Mouse (Mus musculus) CH12.LX (cell line): ENCODE measurements around the gene Wdr19. TPM values are rescaled to one million over a fixed set of nuclear protein-coding genes. Genes with fewer than 3 reads are reported as not detected.

Experiments
- DNase-seq: peaks from one replicate; pipeline ENCODE4 v3.0.0-alpha.2; 2013; ENCODE audit errors: extremely low read depth
- H3K27ac ChIP-seq: 2 replicates; pipeline ENCODE4 v1.5.1; 2012; ENCODE audit warnings: low read depth, mild to moderate bottlenecking, control low read depth, moderate library complexity; ENCODE audit not compliant: insufficient read depth
- H3K27me3 ChIP-seq: replicated peaks from 2 replicates; pipeline ENCODE3; 2012; ENCODE audit warnings: inconsistent platforms
- H3K36me3 ChIP-seq, 2 experiments: replicated peaks in 1 of 2; 2 replicates each; pipeline versions ENCODE3 to v1.6.1; 2012; ENCODE audit warnings: inconsistent platforms in 1 of 2, low read length in 1 of 2, mild to moderate bottlenecking in 1 of 2, mixed read lengths in 1 of 2, moderate library complexity in 1 of 2; ENCODE audit not compliant: control insufficient read depth in 1 of 2, insufficient read depth in 1 of 2
- H3K4me1 ChIP-seq, 2 experiments: 2 replicates each; pipeline ENCODE4 v1.6.1; 2012; ENCODE audit warnings: inconsistent platforms in 1 of 2, moderate library complexity in 1 of 2; ENCODE audit not compliant: insufficient read depth in 2 of 2, control insufficient read depth in 1 of 2
- H3K4me2 ChIP-seq: 2 replicates; pipeline ENCODE4 v1.6.1; 2012; ENCODE audit warnings: low read depth, mild to moderate bottlenecking, control low read depth; ENCODE audit not compliant: poor library complexity, insufficient read depth, severe bottlenecking
- H3K4me3 ChIP-seq, 3 experiments: fragments of 150-350 bp in 1 of 3; sonication (generic) in 1 of 3; replicated peaks in 1 of 3; 2 replicates each; pipeline versions ENCODE3 to v1.5.1; 2011 to 2012; ENCODE audit warnings: low read depth in 2 of 3, low read length in 2 of 3, mild to moderate bottlenecking in 2 of 3, moderate library complexity in 2 of 3, control low read depth in 1 of 3, improper control_type of control experiment in 1 of 3, inconsistent platforms in 1 of 3, mixed read lengths in 1 of 3; ENCODE audit not compliant: poor library complexity in 1 of 3
- H3K79me2 ChIP-seq: replicated peaks from 2 replicates; pipeline ENCODE4 v1.6.1; 2012; ENCODE audit warnings: mild to moderate bottlenecking, moderate library complexity; ENCODE audit not compliant: control insufficient read depth, poor library complexity, insufficient read depth, severe bottlenecking; ENCODE audit errors: extremely low read depth
- H3K9ac ChIP-seq: 2 replicates; pipeline ENCODE4 v1.6.1; 2012; ENCODE audit warnings: low read depth, mild to moderate bottlenecking, control low read depth, moderate library complexity; ENCODE audit not compliant: insufficient read depth
- H3K9me3 ChIP-seq: replicated peaks from 2 replicates; pipeline ENCODE3; 2012; ENCODE audit warnings: low read length, inconsistent platforms, mixed read lengths
- BHLHE40 ChIP-seq: IDR thresholded peaks from 2 replicates; pipeline ENCODE4 v1.6.1; 2011; ENCODE audit warnings: mild to moderate bottlenecking, low read depth, low read length, improper control_type of control experiment
- CTCF ChIP-seq, 2 experiments: IDR thresholded peaks in 1 of 2; conservative IDR thresholded peaks in 1 of 2; 2 replicates each; pipeline ENCODE4 v1.5.1; 2011 to 2012; ENCODE audit warnings: low read depth in 2 of 2, low read length in 2 of 2, improper control_type of control experiment in 1 of 2, inconsistent platforms in 1 of 2, mild to moderate bottlenecking in 1 of 2, moderate library complexity in 1 of 2
- E2F4 ChIP-seq: IDR thresholded peaks from 2 replicates; pipeline ENCODE4 v1.6.1; 2011; ENCODE audit warnings: low read depth, low read length, improper control_type of control experiment; ENCODE audit not compliant: insufficient replicate concordance
- ELF1 ChIP-seq: IDR thresholded peaks from 2 replicates; pipeline ENCODE4 v1.6.1; 2014; ENCODE audit warnings: low read depth, mild to moderate bottlenecking, inconsistent platforms, low read length, improper control_type of control experiment
- EP300 ChIP-seq: IDR thresholded peaks from 2 replicates; pipeline ENCODE4 v1.6.1; 2011; ENCODE audit warnings: low read length, improper control_type of control experiment
- ETS1 ChIP-seq: conservative IDR thresholded peaks from 2 replicates; pipeline ENCODE4 v1.6.1; 2012; ENCODE audit warnings: low read depth, mild to moderate bottlenecking, inconsistent platforms, low read length, improper control_type of control experiment, moderate library complexity
- HCFC1 ChIP-seq: IDR thresholded peaks from 2 replicates; pipeline ENCODE4 v1.6.1; 2012; ENCODE audit warnings: low read depth, mild to moderate bottlenecking, inconsistent platforms, low read length, improper control_type of control experiment
- JUND ChIP-seq: conservative IDR thresholded peaks from 2 replicates; pipeline ENCODE4 v1.6.1; 2011; ENCODE audit warnings: low read depth, low read length, improper control_type of control experiment
- MAFK ChIP-seq: IDR thresholded peaks from 2 replicates; pipeline ENCODE4 v1.6.1; 2011; ENCODE audit warnings: low read length, improper control_type of control experiment; ENCODE audit not compliant: insufficient replicate concordance
- MAX ChIP-seq: IDR thresholded peaks from 2 replicates; pipeline ENCODE4 v1.6.1; 2011; ENCODE audit warnings: low read length, improper control_type of control experiment
- MAZ ChIP-seq: IDR thresholded peaks from 2 replicates; pipeline ENCODE4 v1.6.1; 2012; ENCODE audit warnings: low read depth, mild to moderate bottlenecking, inconsistent platforms, low read length, improper control_type of control experiment, moderate library complexity
- MXI1 ChIP-seq: IDR thresholded peaks from 2 replicates; pipeline ENCODE4 v1.6.1; 2011; ENCODE audit warnings: mild to moderate bottlenecking, low read depth, low read length, improper control_type of control experiment
- NELFE ChIP-seq: IDR thresholded peaks from 2 replicates; pipeline ENCODE4 v1.6.1; 2011; ENCODE audit warnings: low read depth, low read length, improper control_type of control experiment
- NRF1 ChIP-seq: IDR thresholded peaks from 2 replicates; pipeline ENCODE4 v1.6.1; 2014; ENCODE audit warnings: low read depth, mild to moderate bottlenecking, inconsistent platforms, low read length, improper control_type of control experiment, moderate library complexity
- POLR2A ChIP-seq: IDR thresholded peaks from 2 replicates; pipeline ENCODE4 v1.6.1; 2011; ENCODE audit warnings: low read depth, mild to moderate bottlenecking, improper control_type of control experiment, low read length
- RCOR1 ChIP-seq: conservative IDR thresholded peaks from 2 replicates; pipeline ENCODE4 v1.6.1; 2012; ENCODE audit warnings: low read depth, mild to moderate bottlenecking, inconsistent platforms, low read length, improper control_type of control experiment
- SIN3A ChIP-seq: IDR thresholded peaks from 2 replicates; pipeline ENCODE4 v1.6.1; 2012; ENCODE audit warnings: low read length, improper control_type of control experiment, inconsistent platforms
- TBP ChIP-seq: conservative IDR thresholded peaks from 2 replicates; pipeline ENCODE4 v1.6.1; 2011; ENCODE audit warnings: low read depth, low read length, improper control_type of control experiment
- USF2 ChIP-seq: conservative IDR thresholded peaks from 2 replicates; pipeline ENCODE4 v1.6.1; 2011; ENCODE audit warnings: low read depth, low read length, improper control_type of control experiment
- dilution Hi-C: fragments of 300-500 bp; cut with MboI; formaldehyde crosslinking; loops from 2 replicates; pipeline ENCODE4 v1.14.3; 2020; ENCODE audit warnings: low sequenced_read_pairs; ENCODE audit not compliant: extremely low pct_unique_long_range_greater_than_20kb, extremely low pct_ligation_motif_present
- in situ Hi-C: fragments of 300-500 bp; cut with MboI; formaldehyde crosslinking; loops from 3 replicates; pipeline ENCODE4 v1.14.3; 2019; ENCODE audit warnings: low sequenced_read_pairs, low pct_ligation_motif_present, low pct_unique_long_range_greater_than_20kb, mixed read lengths
- polyA plus RNA-seq: library from polyadenylated mRNA; unstranded; fragments of >175 nt; gene quantifications from 2 replicates; pipeline ENCODE4 v1.2.1, GENCODE M21; 2012; ENCODE audit warnings: low read depth; ENCODE audit not compliant: insufficient read length
- total RNA-seq, 2 experiments: library from RNA; depleted of rRNA; stranded (reverse); fragments of 300-350 nt in 1 of 2; fragments of >200 nt in 1 of 2; gene quantifications; 2 replicates each; pipeline ENCODE4 v1.2.3; 2012 to 2014

Gene Wdr19
- total and polyA plus RNA-seq, 3 experiments, result 1.4 to 1.7 (median 1.5) TPM

- H3K27me3 ChIP-seq, result no peaks in the 10 kb centered on the region
- H3K9me3 ChIP-seq, result no peaks in the 10 kb centered on the region
- no peak overlapping the region for H3K4me2 ChIP-seq
- in situ Hi-C loops (no loop called here), dilution Hi-C loops (no loop called here)
- H3K9ac ChIP-seq, result no peak overlapping the region
- no peak overlapping the region for H3K4me3 ChIP-seq
- peak; percentile 88 for TF ChIP-seq BHLHE40
- no peak for TF ChIP-seq HCFC1
- peak; percentile 26 for TF ChIP-seq USF2
- no peak for TF ChIP-seq E2F4
- H3K36me3 ChIP-seq, result peaks cover 7 to 17% of the 10 kb centered on the region in 2 experiments
- H3K79me2 ChIP-seq, result no peaks in the 10 kb centered on the region
- peaks cover 11 to 25% of the 10 kb centered on the region in 2 experiments for H3K4me1 ChIP-seq
- DNase-seq, result peak; percentile 60
- H3K27ac ChIP-seq, result no peak overlapping the region
Measured at GRCm38 (mm10) chr5:65170206-65170605, 29.3 kb upstream of the Wdr19 start.

- Histone ChIP-seq H3K27ac (no peak overlapping the region), H3K36me3 (no peaks in the 10 kb centered on the region), H3K79me2 (no peaks in the 10 kb centered on the region), H3K4me1 (peaks cover 3 to 5% of the 10 kb centered on the region in 2 experiments), H3K4me2 (no peak overlapping the region), H3K4me3 (no peak overlapping the region), H3K27me3 (no peaks in the 10 kb centered on the region), H3K9me3 (no peaks in the 10 kb centered on the region), H3K9ac (no peak overlapping the region)
- dilution Hi-C loops (no loop called here), in situ Hi-C loops (no loop called here)
- TF ChIP-seq NRF1 (no peak), ELF1 (no peak), TBP (no peak), E2F4 (no peak), MXI1 (no peak), EP300 (no peak), CTCF (conservative IDR thresholded peaks at IDR 0.05 in 1 of 2, IDR thresholded peaks at IDR 0.05 in 1 of 2; ENCODE audit: low read depth in 2 of 2, low read length in 2 of 2) (no peak), MAZ (no peak), JUND (no peak), SIN3A (no peak), MAFK (no peak), ETS1 (no peak), RCOR1 (no peak), POLR2A (no peak), HCFC1 (no peak), NELFE (no peak), MAX (no peak)
- DNase-seq, result no peak
Measured at GRCm38 (mm10) chr5:65175035-65175917, 24.2 kb upstream of the Wdr19 start.
